Mouse (Mus musculus) kidney, adult 2 months (tissue): ENCODE results near the gene Ccl11.

Experiments used
- CTCF ChIP-seq: fragments of 200-500 bp; conservative IDR thresholded peaks from 2 replicates; pipeline ENCODE4 v1.5.1; 2011; ENCODE audit warnings: low read depth, mild to moderate bottlenecking, control low read depth, low read length, moderate library complexity, mixed read lengths; ENCODE audit not compliant: insufficient read depth, insufficient read length
- POLR2A ChIP-seq: fragments of 200-500 bp; IDR thresholded peaks from one replicate; pipeline ENCODE4 v1.6.1; 2011; ENCODE audit warnings: low read depth, low read length, control low read depth

GRCm38 (mm10) chr11:82077031-82077430, 19.4 kb downstream of the Ccl11 start:
- no peak for TF ChIP-seq CTCF
- TF ChIP-seq POLR2A, result no peak
